Mouse (Mus musculus): ENCODE data around the gene Slc8b1. TPM values are rescaled to one million over a fixed set of nuclear protein-coding genes. Genes with fewer than 3 reads are reported as not detected.

Slc8b1 gene
- polyA plus RNA-seq, 1 experiment from 2014 or later: 6.9 TPM

DNA sequence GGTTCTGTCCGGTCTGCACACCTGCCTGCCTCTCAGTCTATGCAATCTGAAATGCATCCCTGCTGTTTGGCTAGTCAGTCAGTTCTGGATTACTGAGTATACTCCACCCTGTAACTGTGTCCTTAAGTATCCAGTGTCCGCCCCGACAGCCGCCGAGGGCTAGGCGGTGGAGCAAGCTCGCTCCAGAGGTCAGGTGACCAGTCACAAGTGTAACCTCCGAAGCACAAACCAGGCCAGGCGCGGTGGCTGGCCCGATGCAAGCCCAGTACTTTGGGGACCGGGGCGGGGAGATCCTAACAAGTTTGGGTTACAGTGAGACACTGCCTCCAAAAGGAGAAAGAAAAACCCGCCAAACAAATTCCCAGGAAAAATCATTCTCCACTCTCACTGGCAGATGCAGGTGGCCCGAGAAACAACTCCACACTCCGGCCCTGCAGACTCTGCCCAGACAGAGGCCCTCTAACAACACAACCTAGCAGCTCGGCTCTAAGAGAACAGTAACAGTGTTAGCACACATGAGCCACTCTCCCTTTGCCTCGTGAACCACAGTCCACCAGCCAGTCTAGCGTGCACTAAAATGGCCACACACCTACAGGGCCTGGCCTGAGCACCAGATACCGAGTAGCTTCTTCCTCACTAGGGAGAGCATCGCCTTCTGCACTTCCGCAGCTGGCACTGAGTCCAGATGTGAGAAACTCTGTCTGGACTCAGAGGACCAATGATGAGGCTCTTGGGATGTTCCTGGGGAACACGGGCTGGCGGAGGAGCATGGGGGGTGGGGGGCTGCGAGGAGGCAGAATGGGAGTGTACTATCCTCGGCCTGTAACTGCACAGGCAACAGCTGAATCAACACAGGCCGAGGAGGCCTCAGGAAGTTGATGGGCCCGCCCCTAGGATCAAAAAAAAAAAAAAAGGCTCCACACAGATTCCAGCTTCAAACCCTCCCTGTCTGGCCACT lies 52.3 kb downstream of the Slc8b1 start:
- H3K9ac ChIP-seq: peak overlapping the region; percentile 35; the same call in 1 of the 2 replicates
- peak overlapping the region; percentile 93 for H3K27ac ChIP-seq
- no peaks in the 10 kb centered on the region for H3K9me3 ChIP-seq
- H3K36me3 ChIP-seq: no peaks in the 10 kb centered on the region
- peak; percentile 56 for ATAC-seq (ENCODE audit: low FRiP score, low read depth)
- H3K4me2 ChIP-seq (replicated peaks): peak overlapping the region; percentile 31; the same call in 1 of the 2 replicates
- H3K4me3 ChIP-seq: no peak overlapping the region
- 40% methylated on average over 28 of the region's 28 CpGs for WGBS
- H3K27me3 ChIP-seq: no peaks in the 10 kb centered on the region
- peaks cover 91% of the 10 kb centered on the region for H3K4me1 ChIP-seq

DNA sequence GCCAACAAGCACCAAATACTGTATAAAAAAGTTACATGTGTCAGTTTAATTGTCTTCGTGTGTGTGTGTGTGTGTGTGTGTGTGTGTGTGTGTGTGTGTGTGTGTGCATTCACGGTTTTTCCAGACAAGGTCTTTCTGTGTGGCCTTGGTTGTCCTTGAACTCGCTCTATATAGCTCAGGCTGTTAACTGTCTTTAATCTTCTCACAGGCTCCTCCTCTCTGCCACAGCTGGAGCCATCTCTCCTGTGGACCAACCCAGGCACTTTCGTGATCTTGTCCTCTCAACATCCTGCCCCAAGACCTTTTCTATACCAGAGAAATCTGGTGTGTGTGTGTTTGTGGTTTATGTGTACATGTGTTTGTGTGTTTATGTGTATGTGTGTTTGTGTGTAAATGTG lies 52.9 kb downstream of the Slc8b1 start:
- peak overlapping the region; percentile 93; the same call in 1 of the 2 replicates for H3K27ac ChIP-seq
- no peak overlapping the region for H3K4me3 ChIP-seq
- no peaks in the 10 kb centered on the region for H3K36me3 ChIP-seq
- H3K9me3 ChIP-seq: no peaks in the 10 kb centered on the region
- H3K4me2 ChIP-seq (replicated peaks): peak overlapping the region; percentile 31; the same call in 1 of the 2 replicates
- H3K27me3 ChIP-seq: no peaks in the 10 kb centered on the region
- peaks cover 91% of the 10 kb centered on the region for H3K4me1 ChIP-seq
- no peak for ATAC-seq (ENCODE audit: low FRiP score, low read depth)
- 34% methylated on average over 3 of the region's 4 CpGs for WGBS
- H3K9ac ChIP-seq: no peak overlapping the region; the same call in 1 of the 2 replicates

- Histone ChIP-seq H3K36me3 (no peaks in the 10 kb centered on the region), H3K9ac (0 out of 2 replicates have a peak overlapping the region, but pooled peaks have one; percentile 19), H3K27ac (peak overlapping the region; percentile 91), H3K27me3 (no peaks in the 10 kb centered on the region), H3K4me2 (replicated peaks) (0 out of 2 replicates have a peak overlapping the region, but pooled peaks have one; percentile 16), H3K4me3 (no peak overlapping the region), H3K4me1 (peaks cover 93% of the 10 kb centered on the region), H3K9me3 (no peaks in the 10 kb centered on the region)
- WGBS: 34% methylated on average over 15 of the region's 15 CpGs
- no peak for ATAC-seq (ENCODE audit: low FRiP score, low read depth)
Observed at GRCm38 (mm10) chr5:120565171-120565905, 54.4 kb downstream of the Slc8b1 start.

- 0 out of 2 replicates have a peak overlapping the region, but pooled peaks have one; percentile 19 for H3K9ac ChIP-seq
- peak overlapping the region; percentile 48; the same call in 1 of the 2 replicates for H3K4me2 ChIP-seq (replicated peaks)
- no peaks in the 10 kb centered on the region for H3K27me3 ChIP-seq
- H3K4me3 ChIP-seq: no peak overlapping the region
- H3K36me3 ChIP-seq: no peaks in the 10 kb centered on the region
- H3K4me1 ChIP-seq: peaks cover 93% of the 10 kb centered on the region
- ATAC-seq (ENCODE audit: low FRiP score, low read depth): no peak
- H3K27ac ChIP-seq: peak overlapping the region; percentile 91
- H3K9me3 ChIP-seq: no peaks in the 10 kb centered on the region
- 50% methylated on average over 5 of the region's 5 CpGs for WGBS
Observed at GRCm38 (mm10) chr5:120566101-120566500, 55.1 kb downstream of the Slc8b1 start.

DNA sequence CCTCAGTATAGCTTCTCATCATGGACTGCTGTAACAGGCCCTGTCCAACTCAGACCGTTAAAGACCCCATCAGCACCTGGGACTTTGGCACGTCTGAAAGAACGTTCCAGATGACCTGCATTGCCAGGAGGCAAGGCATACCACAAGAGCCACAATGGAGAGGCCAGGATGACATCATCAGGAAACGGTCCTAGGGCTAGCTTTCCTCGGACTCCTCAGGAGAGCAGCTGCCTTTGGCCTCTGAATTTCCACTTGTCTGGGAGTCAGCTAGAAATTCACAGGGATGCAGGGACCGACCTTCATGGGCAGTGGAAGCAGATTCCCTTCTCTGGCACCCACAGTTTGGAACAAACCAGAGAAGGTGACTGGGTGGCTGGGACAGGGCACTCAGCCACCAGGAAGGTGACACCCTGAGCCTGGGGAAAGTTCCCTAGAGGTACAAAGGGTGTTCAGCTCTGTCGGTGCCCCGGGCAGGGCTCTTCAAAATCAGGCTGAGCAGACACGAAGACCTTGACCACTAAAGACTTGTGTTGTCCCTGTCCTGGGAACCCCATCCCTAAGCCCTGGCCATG lies 55.8 kb downstream of the Slc8b1 start:
- Histone ChIP-seq H3K27ac (peak overlapping the region; percentile 91), H3K4me1 (peaks cover 97% of the 10 kb centered on the region), H3K9ac (peak overlapping the region; percentile 27), H3K9me3 (no peaks in the 10 kb centered on the region), H3K27me3 (no peaks in the 10 kb centered on the region), H3K4me3 (no peak overlapping the region), H3K4me2 (replicated peaks) (peak overlapping the region; percentile 48), H3K36me3 (no peaks in the 10 kb centered on the region)
- WGBS: 32% methylated on average over 9 of the region's 9 CpGs
- ATAC-seq (ENCODE audit: low FRiP score, low read depth): no peak

DNA sequence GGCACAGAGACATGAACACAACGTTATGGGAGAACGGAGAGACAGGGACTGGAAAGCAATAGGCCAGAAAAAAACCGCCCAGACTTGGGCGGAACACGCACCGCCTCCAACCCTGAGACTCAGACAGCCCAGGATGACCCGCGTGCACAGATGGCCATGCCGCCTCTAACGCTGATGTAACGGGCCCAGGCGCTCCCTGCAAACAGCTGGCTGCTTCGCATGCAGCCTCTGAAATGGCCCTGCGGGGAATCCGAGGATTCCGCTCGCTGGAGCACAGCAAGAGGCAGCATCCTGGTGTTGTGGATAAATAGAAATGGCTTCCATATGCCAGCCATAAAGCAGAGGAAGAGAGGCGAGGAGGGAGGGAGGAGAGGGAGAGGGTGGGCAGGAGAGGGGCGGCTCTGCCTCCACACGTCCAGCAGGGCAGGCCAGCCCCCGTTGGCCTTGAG lies 56.3 kb downstream of the Slc8b1 start:
- Histone ChIP-seq H3K9me3 (no peaks in the 10 kb centered on the region), H3K4me1 (peaks cover 95% of the 10 kb centered on the region), H3K9ac (peak overlapping the region; percentile 27), H3K27ac (peak overlapping the region; percentile 91), H3K36me3 (no peaks in the 10 kb centered on the region), H3K4me3 (no peak overlapping the region), H3K27me3 (no peaks in the 10 kb centered on the region), H3K4me2 (replicated peaks) (peak overlapping the region; percentile 48)
- ATAC-seq (ENCODE audit: low FRiP score, low read depth): peak; percentile 63
- 7% methylated on average over 21 of the region's 21 CpGs for WGBS

DNA sequence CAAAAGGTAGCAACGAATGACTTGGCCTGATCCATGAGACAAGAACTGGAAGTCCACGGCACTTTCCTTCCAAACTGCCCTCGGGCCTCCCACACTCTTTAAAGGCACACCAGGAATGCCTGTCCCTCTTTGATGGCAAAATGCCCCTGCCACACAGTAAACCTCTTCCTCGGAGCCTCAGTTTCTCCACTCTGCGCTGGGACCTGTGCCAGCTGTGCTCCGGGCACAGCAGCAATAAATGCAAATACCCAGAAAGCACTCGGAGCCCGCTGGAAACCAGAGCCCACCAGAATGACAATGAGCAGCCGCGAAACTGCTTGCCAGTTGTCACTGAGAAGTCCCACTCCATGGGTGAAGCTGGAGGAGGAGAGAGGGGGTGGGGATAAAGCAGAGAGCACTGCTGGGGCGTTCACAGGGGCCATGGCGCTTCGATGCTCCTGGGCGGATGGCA lies 56.8 kb downstream of the Slc8b1 start:
- ATAC-seq (ENCODE audit: low FRiP score, low read depth): no peak
- Histone ChIP-seq H3K9me3 (no peaks in the 10 kb centered on the region), H3K27ac (peak overlapping the region; percentile 91), H3K4me2 (replicated peaks) (peak overlapping the region; percentile 48), H3K4me3 (no peak overlapping the region), H3K9ac (peak overlapping the region; percentile 27), H3K36me3 (no peaks in the 10 kb centered on the region), H3K27me3 (no peaks in the 10 kb centered on the region), H3K4me1 (peaks cover 94% of the 10 kb centered on the region)
- WGBS: 32% methylated on average over 14 of the region's 14 CpGs

DNA sequence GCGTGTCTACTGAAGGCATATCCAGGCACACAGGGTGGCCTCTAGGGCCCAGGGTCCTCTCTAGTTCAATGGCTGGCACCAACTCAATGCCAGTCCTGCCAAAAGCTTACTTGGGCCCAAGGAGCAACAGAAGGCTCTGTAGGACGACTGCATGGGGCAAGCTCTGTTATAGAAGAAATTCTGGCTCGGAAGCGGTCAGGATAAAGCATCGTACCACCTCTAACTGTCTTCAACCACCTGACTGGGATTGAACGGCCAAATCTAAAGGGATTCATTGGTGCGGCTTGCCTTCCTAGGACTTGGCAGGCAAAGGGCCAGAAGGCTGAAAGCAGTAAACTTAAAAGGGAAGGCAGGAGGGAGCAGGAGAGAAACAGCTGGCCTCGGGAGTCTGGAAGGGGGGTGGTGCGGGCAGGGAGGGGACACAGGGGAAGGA lies 57.4 kb downstream of the Slc8b1 start:
- WGBS: 21% methylated on average over 9 of the region's 9 CpGs
- H3K4me1 ChIP-seq: peaks cover 88% of the 10 kb centered on the region
- no peaks in the 10 kb centered on the region for H3K9me3 ChIP-seq
- no peak; the same call in 1 of the 2 replicates for ATAC-seq (ENCODE audit: low FRiP score, low read depth)
- H3K27ac ChIP-seq: peak overlapping the region; percentile 91
- H3K9ac ChIP-seq: peak overlapping the region; percentile 27
- no peak overlapping the region for H3K4me3 ChIP-seq
- H3K36me3 ChIP-seq: no peaks in the 10 kb centered on the region
- H3K4me2 ChIP-seq (replicated peaks): peak overlapping the region; percentile 48
- no peaks in the 10 kb centered on the region for H3K27me3 ChIP-seq

GRCm38 (mm10) chr5:120568964-120569363 lies 58.0 kb downstream of the Slc8b1 start:
- peak overlapping the region; percentile 27 for H3K9ac ChIP-seq
- peak overlapping the region; percentile 91 for H3K27ac ChIP-seq
- peak overlapping the region; percentile 48; the same call in 1 of the 2 replicates for H3K4me2 ChIP-seq (replicated peaks)
- no peak overlapping the region for H3K4me3 ChIP-seq
- H3K36me3 ChIP-seq: no peaks in the 10 kb centered on the region
- H3K9me3 ChIP-seq: no peaks in the 10 kb centered on the region
- peaks cover 82% of the 10 kb centered on the region for H3K4me1 ChIP-seq
- no peaks in the 10 kb centered on the region for H3K27me3 ChIP-seq
- WGBS: 71% methylated on average over 4 of the region's 4 CpGs
- no peak for ATAC-seq (ENCODE audit: low FRiP score, low read depth)

DNA sequence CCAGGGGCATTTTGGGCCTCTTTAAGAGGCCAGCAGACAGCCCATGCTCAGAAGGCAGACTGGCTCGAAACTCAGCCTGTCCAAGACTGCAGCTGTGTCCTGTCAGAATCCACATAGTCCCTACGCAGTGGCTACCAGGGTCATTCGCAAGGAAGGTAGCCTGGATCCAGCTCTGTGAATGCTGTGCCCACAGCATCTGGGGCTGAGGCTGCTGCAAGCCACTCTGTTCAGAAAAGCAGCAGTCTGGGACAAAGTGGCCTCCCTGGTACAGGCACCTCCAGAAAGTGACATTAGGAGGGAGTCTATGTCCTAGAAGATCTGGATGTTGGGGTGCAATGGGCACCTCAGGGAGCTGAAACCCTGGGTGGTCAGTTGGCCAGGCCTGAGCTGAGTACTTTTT lies 58.8 kb downstream of the Slc8b1 start:
- Histone ChIP-seq H3K4me3 (no peak overlapping the region), H3K4me2 (replicated peaks) (no peak overlapping the region), H3K27me3 (no peaks in the 10 kb centered on the region), H3K4me1 (peaks cover 79% of the 10 kb centered on the region), H3K9me3 (no peaks in the 10 kb centered on the region), H3K27ac (peak overlapping the region; percentile 2; the same call in 1 of the 2 replicates), H3K9ac (peak overlapping the region; percentile 35; the same call in 1 of the 2 replicates), H3K36me3 (peaks cover 3% of the 10 kb centered on the region; the same call in 1 of the 2 replicates)
- 72% methylated on average over 3 of the region's 3 CpGs for WGBS
- ATAC-seq (ENCODE audit: low FRiP score, low read depth): no peak

GRCm38 (mm10) chr5:120570289-120570897 lies 59.4 kb downstream of the Slc8b1 start:
- WGBS: 74% methylated on average over 11 of the region's 11 CpGs
- peaks cover 78% of the 10 kb centered on the region for H3K4me1 ChIP-seq
- no peak overlapping the region for H3K4me3 ChIP-seq
- peaks cover 5% of the 10 kb centered on the region; the same call in 1 of the 2 replicates for H3K36me3 ChIP-seq
- no peaks in the 10 kb centered on the region for H3K27me3 ChIP-seq
- ATAC-seq (ENCODE audit: low FRiP score, low read depth): no peak
- H3K4me2 ChIP-seq (replicated peaks): peak overlapping the region; percentile 20
- H3K9ac ChIP-seq: no peak overlapping the region
- peak overlapping the region; percentile 83; the same call in 1 of the 2 replicates for H3K27ac ChIP-seq
- no peaks in the 10 kb centered on the region for H3K9me3 ChIP-seq
